Mouse (Mus musculus): Measurements from ENCODE around the gene Atmin. TPM values are rescaled to one million over a fixed set of nuclear protein-coding genes. Genes with fewer than 3 reads are reported as not detected.

The Atmin gene
- total RNA-seq, 1 experiment, result 19.9 TPM

- peaks cover 12% of the 10 kb centered on the region for H3K36me3 ChIP-seq (ENCODE audit: control insufficient read depth, insufficient read depth, low read length, poor library complexity, severe bottlenecking)
- TF ChIP-seq CHD2 (IDR thresholded peaks at IDR 0.05; ENCODE audit: low read depth, low read length), result no peak
- TF ChIP-seq ZNF384 (IDR thresholded peaks at IDR 0.05; ENCODE audit: low read depth, low read length), result no peak
- TF ChIP-seq HCFC1 (IDR thresholded peaks at IDR 0.05; ENCODE audit: borderline replicate concordance, insufficient read depth, low read length), result no peak
- no peak for TF ChIP-seq ZC3H11A (IDR thresholded peaks at IDR 0.05; ENCODE audit: borderline replicate concordance, low read depth, low read length)
- no peak for DNase-seq (ENCODE audit: low read depth, low spot score)
- peaks cover 25% of the 10 kb centered on the region for H3K9me3 ChIP-seq (ENCODE audit: control insufficient read depth, insufficient read depth, low read depth, low read length)
- in situ Hi-C loops (cut with MboI; ENCODE audit: low sequenced_read_pairs in 2 of 2, unreplicated experiment in 2 of 2), result no loop called here
- H3K27ac ChIP-seq (ENCODE audit: insufficient read depth, low read depth, low read length, poor library complexity, severe bottlenecking), result no peak overlapping the region
- H3K9ac ChIP-seq (ENCODE audit: insufficient read depth, low read depth, low read length, poor library complexity, severe bottlenecking), result no peak overlapping the region
- no peak overlapping the region for H3K4me3 ChIP-seq (ENCODE audit: insufficient read depth in 1 of 2, low read depth in 1 of 2, low read length in 2 of 2, poor library complexity in 1 of 2, severe bottlenecking in 1 of 2)
- H3K4me1 ChIP-seq (ENCODE audit: control insufficient read depth in 2 of 2, insufficient read depth in 2 of 2, low read length in 2 of 2, poor library complexity in 1 of 2), result no peaks in the 10 kb centered on the region
Measured at GRCm38 (mm10) chr8:116905836-116906235, 37.4 kb upstream of the Atmin start.

GRCm38 (mm10) chr8:116921005-116921336 is 22.2 kb upstream of the Atmin start:
- peaks cover 3 to 7% of the 10 kb centered on the region in 2 experiments; a peak in 1 of 4 replicates for H3K4me1 ChIP-seq (ENCODE audit: control insufficient read depth in 2 of 2, insufficient read depth in 2 of 2, low read length in 2 of 2, poor library complexity in 1 of 2)
- no peak for DNase-seq (ENCODE audit: low read depth, low spot score)
- no peak overlapping the region for H3K27ac ChIP-seq (ENCODE audit: insufficient read depth, low read depth, low read length, poor library complexity, severe bottlenecking)
- H3K36me3 ChIP-seq (ENCODE audit: control insufficient read depth, insufficient read depth, low read length, poor library complexity, severe bottlenecking), result peaks cover 9% of the 10 kb centered on the region; the same call in 1 of the 2 replicates
- H3K9me3 ChIP-seq (ENCODE audit: control insufficient read depth, insufficient read depth, low read depth, low read length), result no peaks in the 10 kb centered on the region
- in situ Hi-C loops (cut with MboI; ENCODE audit: low sequenced_read_pairs in 2 of 2, unreplicated experiment in 2 of 2), result no loop called here
- H3K4me3 ChIP-seq (ENCODE audit: insufficient read depth in 1 of 2, low read depth in 1 of 2, low read length in 2 of 2, poor library complexity in 1 of 2, severe bottlenecking in 1 of 2), result peak overlapping the region; percentile 88 to 97
- TF ChIP-seq MAFK (IDR thresholded peaks at IDR 0.05; ENCODE audit: insufficient read depth, low read depth, low read length) (no peak), ZNF384 (IDR thresholded peaks at IDR 0.05; ENCODE audit: low read depth, low read length) (no peak), HCFC1 (IDR thresholded peaks at IDR 0.05; ENCODE audit: borderline replicate concordance, insufficient read depth, low read length) (no peak), ZC3H11A (IDR thresholded peaks at IDR 0.05; ENCODE audit: borderline replicate concordance, low read depth, low read length) (no peak)
- peak overlapping the region; percentile 99 for H3K9ac ChIP-seq (ENCODE audit: insufficient read depth, low read depth, low read length, poor library complexity, severe bottlenecking)

- Histone ChIP-seq H3K27ac (ENCODE audit: insufficient read depth, low read depth, low read length, poor library complexity, severe bottlenecking) (peak within 1 kb of the TSS; percentile 72), H3K4me1 (ENCODE audit: control insufficient read depth in 2 of 2, insufficient read depth in 2 of 2, low read length in 2 of 2, poor library complexity in 1 of 2) (peaks cover 3 to 7% of the 10 kb centered on the region in 2 experiments; a peak in 1 of 4 replicates), H3K9me3 (ENCODE audit: control insufficient read depth, insufficient read depth, low read depth, low read length) (no peaks in the 10 kb centered on the region), H3K4me3 (ENCODE audit: insufficient read depth in 1 of 2, low read depth in 1 of 2, low read length in 2 of 2, poor library complexity in 1 of 2, severe bottlenecking in 1 of 2) (peak within 1 kb of the TSS; percentile 88 to 97), H3K9ac (ENCODE audit: insufficient read depth, low read depth, low read length, poor library complexity, severe bottlenecking) (peak within 1 kb of the TSS; percentile 99), H3K36me3 (ENCODE audit: control insufficient read depth, insufficient read depth, low read length, poor library complexity, severe bottlenecking) (peaks cover 10% of the 10 kb centered on the region; the same call in 1 of the 2 replicates)
- TF ChIP-seq ZNF384 (IDR thresholded peaks at IDR 0.05; ENCODE audit: low read depth, low read length) (no peak), HCFC1 (IDR thresholded peaks at IDR 0.05; ENCODE audit: borderline replicate concordance, insufficient read depth, low read length) (peak; percentile 82; the same call in 1 of the 2 replicates), CHD2 (IDR thresholded peaks at IDR 0.05; ENCODE audit: low read depth, low read length) (no peak), ZC3H11A (IDR thresholded peaks at IDR 0.05; ENCODE audit: borderline replicate concordance, low read depth, low read length) (no peak), MAFK (IDR thresholded peaks at IDR 0.05; ENCODE audit: insufficient read depth, low read depth, low read length) (no peak)
- DNase-seq (ENCODE audit: low read depth, low spot score), result peak; percentile 94
- in situ Hi-C loops (cut with MboI; ENCODE audit: low sequenced_read_pairs in 2 of 2, unreplicated experiment in 2 of 2), result no loop called here
Measured at GRCm38 (mm10) chr8:116921337-116922059, 21.7 kb upstream of the Atmin start, which contains the start of the genes Cmc2 and Cenpn. Gene Cmc2 (minus strand): TSS chr8:116921455. Gene Cenpn (plus strand): TSS chr8:116921730.

- Histone ChIP-seq H3K4me3 (ENCODE audit: insufficient read depth in 1 of 2, low read depth in 1 of 2, low read length in 2 of 2, poor library complexity in 1 of 2, severe bottlenecking in 1 of 2) (peak overlapping the region; percentile 88 to 97), H3K4me1 (ENCODE audit: control insufficient read depth in 2 of 2, insufficient read depth in 2 of 2, low read length in 2 of 2, poor library complexity in 1 of 2) (peaks cover 3% of the 10 kb centered on the region in 2 experiments; a peak in 1 of 4 replicates), H3K9ac (ENCODE audit: insufficient read depth, low read depth, low read length, poor library complexity, severe bottlenecking) (peak overlapping the region; percentile 99), H3K36me3 (ENCODE audit: control insufficient read depth, insufficient read depth, low read length, poor library complexity, severe bottlenecking) (peaks cover 10% of the 10 kb centered on the region), H3K27ac (ENCODE audit: insufficient read depth, low read depth, low read length, poor library complexity, severe bottlenecking) (no peak overlapping the region), H3K9me3 (ENCODE audit: control insufficient read depth, insufficient read depth, low read depth, low read length) (no peaks in the 10 kb centered on the region)
- no peak for DNase-seq (ENCODE audit: low read depth, low spot score)
- no peak for TF ChIP-seq MAFK (IDR thresholded peaks at IDR 0.05; ENCODE audit: insufficient read depth, low read depth, low read length)
- no peak for TF ChIP-seq ZNF384 (IDR thresholded peaks at IDR 0.05; ENCODE audit: low read depth, low read length)
- TF ChIP-seq ZC3H11A (IDR thresholded peaks at IDR 0.05; ENCODE audit: borderline replicate concordance, low read depth, low read length), result no peak
- TF ChIP-seq CHD2 (IDR thresholded peaks at IDR 0.05; ENCODE audit: low read depth, low read length), result no peak
- no peak for TF ChIP-seq HCFC1 (IDR thresholded peaks at IDR 0.05; ENCODE audit: borderline replicate concordance, insufficient read depth, low read length)
- in situ Hi-C loops (cut with MboI; ENCODE audit: low sequenced_read_pairs in 2 of 2, unreplicated experiment in 2 of 2), result no loop called here
Measured at GRCm38 (mm10) chr8:116922060-116922757, 21.0 kb upstream of the Atmin start.
